Mouse (Mus musculus): Measurements from ENCODE around the gene Zfp292. TPM values are rescaled to one million over a fixed set of nuclear protein-coding genes. Genes with fewer than 3 reads are reported as not detected.
A peak's percentile ranks its signal among the peaks of the same experiment; 100 is the strongest.

Zfp292 gene
- total RNA-seq, 1 experiment = 25.3 TPM

GRCm38 (mm10) chr4:34911401-34911800 lies 28.6 kb upstream of the Zfp292 start:
- H3K9me3 ChIP-seq (ENCODE audit: control insufficient read depth, insufficient read depth, low read depth, low read length) = no peaks in the 10 kb centered on the region
- DNase-seq (ENCODE audit: low read depth, low spot score) = peak; percentile 54
- no peaks in the 10 kb centered on the region for H3K36me3 ChIP-seq (ENCODE audit: control insufficient read depth, insufficient read depth, low read length, poor library complexity, severe bottlenecking)
- H3K4me3 ChIP-seq (ENCODE audit: insufficient read depth in 1 of 2, low read depth in 1 of 2, low read length in 2 of 2, poor library complexity in 1 of 2, severe bottlenecking in 1 of 2) = peak overlapping the region; percentile 8 to 29; a peak in 3 of 4 replicates
- H3K9ac ChIP-seq (ENCODE audit: insufficient read depth, low read depth, low read length, poor library complexity, severe bottlenecking) = peak overlapping the region; percentile 44; the same call in 1 of the 2 replicates
- H3K27ac ChIP-seq (ENCODE audit: insufficient read depth, low read depth, low read length, poor library complexity, severe bottlenecking) = peak overlapping the region; percentile 86
- in situ Hi-C loops (cut with MboI; ENCODE audit: low sequenced_read_pairs in 2 of 2, unreplicated experiment in 2 of 2) = no loop called here
- H3K4me1 ChIP-seq (ENCODE audit: control insufficient read depth in 2 of 2, insufficient read depth in 2 of 2, low read length in 2 of 2, poor library complexity in 1 of 2) = peaks cover 11 to 14% of the 10 kb centered on the region in 2 experiments; a peak in 3 of 4 replicates
- no peak for TF ChIP-seq ZC3H11A (IDR thresholded peaks at IDR 0.05; ENCODE audit: borderline replicate concordance, low read depth, low read length)
- no peak for TF ChIP-seq CHD2 (IDR thresholded peaks at IDR 0.05; ENCODE audit: low read depth, low read length)
- peak; percentile 86 for TF ChIP-seq MAFK (IDR thresholded peaks at IDR 0.05; ENCODE audit: insufficient read depth, low read depth, low read length)
- no peak for TF ChIP-seq ZNF384 (IDR thresholded peaks at IDR 0.05; ENCODE audit: low read depth, low read length)
- TF ChIP-seq HCFC1 (IDR thresholded peaks at IDR 0.05; ENCODE audit: borderline replicate concordance, insufficient read depth, low read length) = no peak

- TF ChIP-seq ZNF384 (IDR thresholded peaks at IDR 0.05; ENCODE audit: low read depth, low read length) (no peak), ZC3H11A (IDR thresholded peaks at IDR 0.05; ENCODE audit: borderline replicate concordance, low read depth, low read length) (no peak), CHD2 (IDR thresholded peaks at IDR 0.05; ENCODE audit: low read depth, low read length) (no peak), HCFC1 (IDR thresholded peaks at IDR 0.05; ENCODE audit: borderline replicate concordance, insufficient read depth, low read length) (no peak), MAFK (IDR thresholded peaks at IDR 0.05; ENCODE audit: insufficient read depth, low read depth, low read length) (no peak)
- Histone ChIP-seq H3K4me1 (ENCODE audit: control insufficient read depth in 2 of 2, insufficient read depth in 2 of 2, low read length in 2 of 2, poor library complexity in 1 of 2) (peaks cover 13 to 20% of the 10 kb centered on the region in 2 experiments; a peak in 3 of 4 replicates), H3K27ac (ENCODE audit: insufficient read depth, low read depth, low read length, poor library complexity, severe bottlenecking) (no peak overlapping the region), H3K4me3 (ENCODE audit: insufficient read depth in 1 of 2, low read depth in 1 of 2, low read length in 2 of 2, poor library complexity in 1 of 2, severe bottlenecking in 1 of 2) (no peak overlapping the region), H3K9me3 (ENCODE audit: control insufficient read depth, insufficient read depth, low read depth, low read length) (no peaks in the 10 kb centered on the region), H3K9ac (ENCODE audit: insufficient read depth, low read depth, low read length, poor library complexity, severe bottlenecking) (no peak overlapping the region), H3K36me3 (ENCODE audit: control insufficient read depth, insufficient read depth, low read length, poor library complexity, severe bottlenecking) (no peaks in the 10 kb centered on the region)
- no peak for DNase-seq (ENCODE audit: low read depth, low spot score)
- in situ Hi-C loops (cut with MboI; ENCODE audit: low sequenced_read_pairs in 2 of 2, unreplicated experiment in 2 of 2) = no loop called here
These were observed 25.4 kb upstream of the Zfp292 start for GRCm38 (mm10) chr4:34908127-34908526.

GRCm38 (mm10) chr4:34907026-34907425 lies 24.3 kb upstream of the Zfp292 start:
- Histone ChIP-seq H3K4me1 (ENCODE audit: control insufficient read depth in 2 of 2, insufficient read depth in 2 of 2, low read length in 2 of 2, poor library complexity in 1 of 2) (peaks cover 8 to 17% of the 10 kb centered on the region in 2 experiments; a peak in 3 of 4 replicates), H3K4me3 (ENCODE audit: insufficient read depth in 1 of 2, low read depth in 1 of 2, low read length in 2 of 2, poor library complexity in 1 of 2, severe bottlenecking in 1 of 2) (peak overlapping the region in 1 of 2 experiments; percentile 24; a peak in 2 of 4 replicates), H3K9ac (ENCODE audit: insufficient read depth, low read depth, low read length, poor library complexity, severe bottlenecking) (0 out of 2 replicates have a peak overlapping the region, but pooled peaks have one; percentile 2), H3K36me3 (ENCODE audit: control insufficient read depth, insufficient read depth, low read length, poor library complexity, severe bottlenecking) (no peaks in the 10 kb centered on the region), H3K27ac (ENCODE audit: insufficient read depth, low read depth, low read length, poor library complexity, severe bottlenecking) (no peak overlapping the region; the same call in 1 of the 2 replicates), H3K9me3 (ENCODE audit: control insufficient read depth, insufficient read depth, low read depth, low read length) (no peaks in the 10 kb centered on the region)
- in situ Hi-C loops (cut with MboI; ENCODE audit: low sequenced_read_pairs in 2 of 2, unreplicated experiment in 2 of 2) = no loop called here
- TF ChIP-seq HCFC1 (IDR thresholded peaks at IDR 0.05; ENCODE audit: borderline replicate concordance, insufficient read depth, low read length) (no peak), ZC3H11A (IDR thresholded peaks at IDR 0.05; ENCODE audit: borderline replicate concordance, low read depth, low read length) (no peak), ZNF384 (IDR thresholded peaks at IDR 0.05; ENCODE audit: low read depth, low read length) (no peak), MAFK (IDR thresholded peaks at IDR 0.05; ENCODE audit: insufficient read depth, low read depth, low read length) (no peak), CHD2 (IDR thresholded peaks at IDR 0.05; ENCODE audit: low read depth, low read length) (no peak)
- no peak for DNase-seq (ENCODE audit: low read depth, low spot score)

- H3K4me1 ChIP-seq (ENCODE audit: control insufficient read depth in 2 of 2, insufficient read depth in 2 of 2, low read length in 2 of 2, poor library complexity in 1 of 2) = peaks cover 5 to 16% of the 10 kb centered on the region in 2 experiments; a peak in 3 of 4 replicates
- no peaks in the 10 kb centered on the region for H3K36me3 ChIP-seq (ENCODE audit: control insufficient read depth, insufficient read depth, low read length, poor library complexity, severe bottlenecking)
- no peak overlapping the region for H3K27ac ChIP-seq (ENCODE audit: insufficient read depth, low read depth, low read length, poor library complexity, severe bottlenecking)
- no peak for TF ChIP-seq ZC3H11A (IDR thresholded peaks at IDR 0.05; ENCODE audit: borderline replicate concordance, low read depth, low read length)
- TF ChIP-seq MAFK (IDR thresholded peaks at IDR 0.05; ENCODE audit: insufficient read depth, low read depth, low read length) = no peak
- TF ChIP-seq CHD2 (IDR thresholded peaks at IDR 0.05; ENCODE audit: low read depth, low read length) = no peak
- no peak for TF ChIP-seq HCFC1 (IDR thresholded peaks at IDR 0.05; ENCODE audit: borderline replicate concordance, insufficient read depth, low read length)
- no peak for TF ChIP-seq ZNF384 (IDR thresholded peaks at IDR 0.05; ENCODE audit: low read depth, low read length)
- DNase-seq (ENCODE audit: low read depth, low spot score) = no peak
- H3K9ac ChIP-seq (ENCODE audit: insufficient read depth, low read depth, low read length, poor library complexity, severe bottlenecking) = no peak overlapping the region
- H3K4me3 ChIP-seq (ENCODE audit: insufficient read depth in 1 of 2, low read depth in 1 of 2, low read length in 2 of 2, poor library complexity in 1 of 2, severe bottlenecking in 1 of 2) = no peak overlapping the region
- H3K9me3 ChIP-seq (ENCODE audit: control insufficient read depth, insufficient read depth, low read depth, low read length) = no peaks in the 10 kb centered on the region
- in situ Hi-C loops (cut with MboI; ENCODE audit: low sequenced_read_pairs in 2 of 2, unreplicated experiment in 2 of 2) = no loop called here
These were observed 23.4 kb upstream of the Zfp292 start for GRCm38 (mm10) chr4:34906151-34906550.
